Comparison of ENCODE assay signal across 8 mouse cellular contexts in the genomic region with DNA sequence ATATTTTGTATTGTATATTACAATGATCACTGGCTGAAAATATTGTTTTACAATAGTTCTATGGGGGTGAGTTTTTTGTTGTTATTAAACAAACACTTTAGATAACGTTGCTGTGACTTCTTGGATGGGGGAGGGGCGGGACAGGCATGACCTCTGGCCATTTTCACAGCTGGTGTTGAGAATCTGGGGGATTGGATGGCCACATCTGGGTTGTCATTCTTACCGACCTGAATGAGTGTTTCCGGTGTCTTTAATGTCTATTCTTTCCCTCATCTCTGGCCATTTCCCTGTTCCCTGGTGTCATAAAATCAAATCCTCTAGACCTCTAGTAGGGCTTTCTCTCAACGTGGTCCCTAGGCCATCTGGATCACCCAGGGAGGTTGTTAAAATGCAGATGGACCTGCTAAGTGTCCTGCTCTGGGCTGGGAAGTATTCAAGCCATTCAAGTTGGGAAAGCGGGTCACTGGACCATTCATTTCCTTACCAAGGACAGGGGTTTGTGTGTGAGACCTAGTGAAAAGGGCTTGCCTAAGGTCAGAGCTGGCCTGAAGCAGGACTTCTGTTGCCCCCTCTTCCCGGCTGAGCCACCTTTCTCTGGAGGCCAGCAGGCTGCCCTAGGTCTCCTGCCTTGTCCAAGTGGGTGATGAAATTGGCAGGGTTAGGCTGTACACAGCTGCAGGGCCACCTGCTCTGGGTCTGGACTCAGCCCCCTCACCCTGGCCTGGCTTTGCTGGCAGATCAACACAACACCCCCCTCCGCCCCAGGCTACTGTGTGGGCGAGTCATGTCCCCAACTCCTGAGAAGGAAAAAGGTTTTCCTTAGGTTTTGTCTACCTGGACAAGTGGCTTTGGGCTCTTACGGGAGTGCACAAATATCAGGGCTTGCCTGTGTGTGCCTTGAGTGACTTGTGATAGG. TPM values are rescaled to one million over a fixed set of nuclear protein-coding genes. Genes with fewer than 3 reads are reported as not detected.
DNase-seq lines count a peak whose midpoint lies in the region; ATAC-seq lines count a peak whose summit lies in the region.

No protein-coding gene starts in this region.

- WGBS in midbrain, embryonic 10.5 days, result 12% methylated on average over 10 of the region's 10 CpGs

- peak overlapping the region; percentile 64 for H3K4me3 ChIP-seq in midbrain, embryonic 10.5 days

- H3K4me1 ChIP-seq in midbrain, embryonic 10.5 days, result peaks cover 96% of the 10 kb centered on the region

- no peak for ATAC-seq in erythroid progenitor cell, adult 5-6 weeks (replicated peaks; ENCODE audit: low FRiP score, poor library complexity, severe bottlenecking)

- peak; percentile 75 for DNase-seq in adrenal gland, postnatal 10 days
- no peak for DNase-seq in adrenal gland, adult 18-20 months (ENCODE audit: low spot score in 2 of 2)
- DNase-seq in Muller cell, postnatal 12 days (ENCODE audit: inconsistent ontology term), result peak; percentile 58
- peak; percentile 53 for DNase-seq in forelimb bud, embryonic 11.5 days (ENCODE audit: low read depth, low spot score)
- DNase-seq in kidney, adult 18-20 months, result peak; percentile 44
- DNase-seq in midbrain, embryonic 10.5 days (ENCODE audit: low spot score), result peak; percentile 46
- DNase-seq in thymus, postnatal 4 days, result no peak

- H3K27me3 ChIP-seq in midbrain, embryonic 10.5 days (ENCODE audit: low read depth, poor library complexity, severe bottlenecking), result peaks cover 12% of the 10 kb centered on the region; the same call in 1 of the 2 replicates

- H3K9me3 ChIP-seq in midbrain, embryonic 10.5 days (replicated peaks), result no peaks in the 10 kb centered on the region

- peak overlapping the region; percentile 90 for H3K27ac ChIP-seq in midbrain, embryonic 10.5 days (replicated peaks)

- H3K36me3 ChIP-seq in midbrain, embryonic 10.5 days, result 0 out of 2 replicates have a peak, but pooled peaks cover 4% of the 10 kb centered on the region

RNA-seq across cellular contexts. Expression of gene Id1, which starts 1.5 kb away (rescaled TPM):
- total RNA-seq in adrenal gland, postnatal 10 days (2021), result 100 to 1,000 TPM; 112 to 182 TPM
- 10 to 100 TPM; 51.8 to 93.4 TPM for total RNA-seq in adrenal gland, adult 18-20 months (2021)
- 70.2 and 86.2 TPM in 2 replicates for polyA plus RNA-seq in midbrain, embryonic 10.5 days (2016; fragmentation: Nextera tagmentation; extraction: Ambion mirVana)
- 1.3 and 17.3 TPM in 2 replicates for total RNA-seq in erythroid progenitor cell, adult 5-6 weeks (2015; ENCODE audit: low replicate concordance)
- 1.6 and 2.6 TPM in 2 replicates for total RNA-seq in erythroid progenitor cell, adult 5-6 weeks (2017; ENCODE audit: low replicate concordance)

RNA-seq across cellular contexts. Expression of gene Cox4i2, which starts 16.4 kb away (rescaled TPM):
- 1 to 10 TPM; 8.0 to 8.3 TPM for total RNA-seq in adrenal gland, postnatal 10 days (2021)
- total RNA-seq in adrenal gland, adult 18-20 months (2021), result 1 to 10 TPM; 2.5 to 3.8 TPM
- polyA plus RNA-seq in midbrain, embryonic 10.5 days (2016; fragmentation: Nextera tagmentation; extraction: Ambion mirVana), result 4.2 and 4.6 TPM in 2 replicates
- total RNA-seq in erythroid progenitor cell, adult 5-6 weeks (2015; ENCODE audit: low replicate concordance), result 1.8 TPM in 1 of 2 replicates, not detected in the other
- total RNA-seq in erythroid progenitor cell, adult 5-6 weeks (2017; ENCODE audit: low replicate concordance), result not detected in 2 replicates

RNA-seq across cellular contexts. Expression of gene Mcts2, which starts 50.7 kb away (rescaled TPM):
- total RNA-seq in adrenal gland, postnatal 10 days (2021), result 10 to 100 TPM; 24.5 to 26.7 TPM
- 10 to 100 TPM; 23.5 to 25.8 TPM for total RNA-seq in adrenal gland, adult 18-20 months (2021)
- 42.9 and 45.3 TPM in 2 replicates for polyA plus RNA-seq in midbrain, embryonic 10.5 days (2016; fragmentation: Nextera tagmentation; extraction: Ambion mirVana)
- total RNA-seq in erythroid progenitor cell, adult 5-6 weeks (2015; ENCODE audit: low replicate concordance), result not detected in 2 replicates
- total RNA-seq in erythroid progenitor cell, adult 5-6 weeks (2017; ENCODE audit: low replicate concordance), result 1.7 TPM in 1 of 2 replicates, not detected in the other

Comparison
In these comparisons a context has a peak if more than half of its experiments do, and no peak if none do; other contexts are left out.
1. DNase-seq: peak in adrenal gland, postnatal 10 days (single experiment), Muller cell, postnatal 12 days (single experiment), forelimb bud, embryonic 11.5 days (single experiment), kidney, adult 18-20 months (single experiment) and midbrain, embryonic 10.5 days (single experiment); none in adrenal gland, adult 18-20 months (0 of 2) and thymus, postnatal 4 days (single experiment).
2. RNA of gene Mcts2, which starts 50.7 kb away (total RNA-seq): 24.5 to 26.7 TPM in adrenal gland, postnatal 10 days and 23.5 to 25.8 TPM in adrenal gland, adult 18-20 months; 1.7 TPM in erythroid progenitor cell, adult 5-6 weeks; every median in the first group is over 4 times any median in the second.